Mouse (Mus musculus): ENCODE measurements around the gene Derl3.
"Not testable (repeated sequence)": the region's sequence is repeated elsewhere in the genome, so short reads cannot be mapped to it uniquely, and the experiment has no call there.

Derl3 gene

DNA sequence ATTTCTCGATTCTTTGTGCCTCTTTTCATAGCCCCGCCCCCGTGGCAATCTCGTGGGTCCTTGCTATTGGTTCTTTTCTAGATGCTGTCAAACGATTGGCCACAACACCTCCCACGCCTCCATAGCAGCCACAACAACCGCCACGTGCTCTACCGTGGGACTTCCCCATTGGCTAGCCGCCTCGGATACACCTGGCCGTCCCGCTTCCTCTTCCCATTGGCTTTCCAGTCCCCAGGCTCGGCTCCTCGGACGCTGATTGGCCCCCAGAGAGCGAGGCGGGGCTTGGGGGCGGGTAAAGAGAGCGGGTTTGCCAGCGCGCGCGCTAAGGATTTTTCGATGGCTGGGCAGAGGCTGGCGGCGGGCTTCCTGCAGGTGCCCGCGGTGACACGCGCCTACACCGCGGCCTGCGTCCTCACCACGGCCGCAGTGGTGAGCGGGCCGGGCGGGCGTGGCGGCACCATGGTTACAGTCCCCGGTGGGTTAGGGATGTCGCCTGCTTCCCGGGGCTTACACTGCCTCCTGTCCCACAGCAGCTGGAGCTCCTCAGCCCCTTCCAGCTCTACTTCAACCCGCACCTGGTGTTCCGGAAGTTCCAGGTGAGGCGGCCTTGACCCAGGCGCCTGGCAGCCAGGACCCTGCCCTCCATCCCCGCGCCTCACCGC lies at the start of gene Derl3:
Derl3 (plus strand) TSS at position 325 of the 662 bp plus-strand sequence.
- DNase-seq (ENCODE audit: low read depth, low spot score), result peak; percentile 99

- DNase-seq (ENCODE audit: low read depth, low spot score), result not testable (repeated sequence)
These were observed 49.3 kb upstream of the Derl3 start for GRCm38 (mm10) chr10:75843898-75844297.

DNA sequence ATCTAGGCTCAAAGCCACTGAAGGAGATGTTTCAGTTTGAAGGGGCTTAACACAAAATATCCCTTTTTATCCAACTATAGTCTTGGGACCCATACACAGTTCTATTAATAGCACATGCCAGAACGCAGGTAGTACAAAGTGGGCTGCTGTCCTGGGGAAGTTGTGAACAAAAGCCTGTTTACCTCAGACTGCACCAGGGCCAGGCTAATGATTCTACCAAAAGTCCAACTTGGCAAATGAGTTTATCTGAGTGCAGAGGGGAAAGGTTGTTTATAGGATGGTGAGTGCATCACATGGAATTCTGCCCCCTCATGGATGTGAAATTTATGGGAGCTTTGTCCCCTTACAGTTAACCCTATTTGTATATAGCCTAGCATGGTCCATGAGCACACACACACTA lies 48.4 kb upstream of the Derl3 start:
- DNase-seq (ENCODE audit: low read depth, low spot score), result no peak

GRCm38 (mm10) chr10:75845306-75845930 lies 47.8 kb upstream of the Derl3 start:
- DNase-seq (ENCODE audit: low read depth, low spot score), result no peak

DNA sequence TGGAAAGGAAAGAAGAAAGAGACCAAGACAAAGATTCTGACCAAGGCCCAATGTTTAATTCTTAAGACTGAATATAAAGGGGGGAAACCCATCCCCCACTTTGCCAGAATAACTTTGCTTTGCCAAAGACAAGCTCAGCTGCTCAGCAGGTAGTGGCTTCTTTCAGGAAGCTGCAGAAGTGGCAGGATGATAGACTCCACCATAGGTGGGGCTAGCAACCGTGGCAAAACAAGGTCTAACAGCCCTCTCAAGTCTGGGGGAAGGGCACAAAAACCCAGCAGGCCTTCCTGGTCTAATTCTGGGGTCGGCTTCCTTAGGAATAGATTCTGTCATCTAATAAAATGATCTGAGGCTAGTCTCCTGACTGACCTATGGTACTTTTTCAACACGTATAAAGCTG lies 44.8 kb upstream of the Derl3 start:
- no peak for DNase-seq (ENCODE audit: low read depth, low spot score)

DNA sequence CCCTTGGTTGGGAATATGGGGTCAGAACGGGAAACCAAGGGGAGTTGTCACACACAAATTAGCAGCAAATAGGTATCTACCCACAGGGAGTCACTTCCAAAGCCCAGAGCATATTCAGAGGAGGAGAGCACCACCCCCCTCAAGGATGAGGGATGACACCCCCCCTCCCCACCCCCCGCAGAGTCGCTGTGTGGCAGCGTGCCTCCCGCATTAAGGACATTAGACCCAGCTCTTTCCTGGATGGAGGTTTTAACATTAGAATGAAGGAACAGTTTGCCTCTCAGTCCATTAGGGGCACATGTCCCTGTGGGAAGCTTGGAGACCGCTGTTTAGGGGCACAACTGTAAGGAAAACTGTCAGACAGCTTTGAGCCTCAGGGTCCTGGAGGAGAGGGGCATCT lies 42.1 kb upstream of the Derl3 start:
- no peak for DNase-seq (ENCODE audit: low read depth, low spot score)

DNA sequence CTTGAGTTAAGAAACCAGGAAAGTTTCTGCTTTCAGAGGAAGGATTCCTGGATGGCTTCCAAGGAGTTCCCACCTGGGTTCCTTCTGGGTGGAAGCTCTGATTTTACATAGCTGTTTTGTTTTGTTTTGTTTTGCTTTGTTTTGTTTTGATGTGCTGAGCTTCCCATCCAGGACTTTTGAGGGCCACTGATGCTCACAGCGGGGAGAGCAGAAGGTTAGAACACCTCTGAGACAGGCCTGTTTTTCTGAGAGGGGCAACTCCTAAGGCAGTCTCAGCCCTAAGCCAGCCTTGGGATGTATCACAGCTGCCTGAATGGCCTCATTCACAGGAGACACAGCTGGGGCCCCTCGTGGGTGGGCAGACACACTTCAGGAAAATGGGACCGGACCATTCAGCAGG lies 41.5 kb upstream of the Derl3 start:
- DNase-seq (ENCODE audit: low read depth, low spot score), result no peak

DNA sequence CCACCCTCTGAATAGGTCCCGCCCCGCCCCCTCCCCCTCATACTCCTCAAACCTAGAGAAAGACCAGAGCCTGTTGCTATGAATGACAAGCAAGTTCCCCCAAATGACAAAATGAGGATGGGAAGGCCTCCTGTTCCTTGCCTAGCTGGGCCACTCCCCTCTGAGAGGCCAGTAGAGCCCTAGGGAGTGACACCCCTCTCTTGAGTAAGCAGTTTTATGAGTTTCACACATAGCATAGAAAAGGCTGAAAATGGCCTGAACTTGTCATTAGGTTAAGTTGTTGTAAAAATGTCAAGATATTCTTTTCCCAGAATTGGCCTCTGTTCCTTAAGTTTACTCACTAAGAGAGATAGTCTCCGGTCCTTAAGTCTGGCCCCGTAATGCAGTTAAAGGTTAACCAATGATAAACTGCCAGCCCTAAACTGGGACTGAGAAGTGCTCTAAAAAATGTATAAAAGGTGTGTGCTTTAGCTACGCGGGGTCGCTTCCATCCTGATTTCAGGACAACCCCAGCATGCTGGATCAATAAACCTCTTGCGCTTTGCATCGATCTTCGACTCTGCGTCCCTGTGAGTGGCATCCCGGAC lies 40.6 kb upstream of the Derl3 start:
- no peak for DNase-seq (ENCODE audit: low read depth, low spot score)

DNA sequence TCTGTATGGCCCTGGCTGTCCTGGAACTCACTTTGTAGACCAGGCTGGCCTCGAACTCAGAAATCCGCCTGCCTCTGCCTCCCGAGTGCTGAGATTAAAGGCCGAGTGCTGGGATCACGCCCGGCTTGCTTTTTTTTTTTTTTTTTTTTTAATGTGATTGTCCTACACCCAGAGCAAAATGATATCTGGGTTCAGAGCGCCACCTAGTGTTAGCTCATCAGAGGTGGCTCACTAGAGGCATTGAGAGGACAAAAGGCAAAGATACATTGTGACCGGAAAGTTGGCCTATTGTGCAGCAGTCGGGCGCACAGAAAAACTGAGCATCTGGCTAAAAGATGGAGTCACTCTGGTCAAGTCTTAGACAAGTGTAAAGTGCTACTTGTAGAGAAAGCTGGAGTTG lies 39.8 kb upstream of the Derl3 start:
- DNase-seq (ENCODE audit: low read depth, low spot score), result peak; percentile 90

GRCm38 (mm10) chr10:75854096-75854495 lies 39.1 kb upstream of the Derl3 start:
- peak; percentile 63 for DNase-seq (ENCODE audit: low read depth, low spot score)

- peak; percentile 11 for DNase-seq (ENCODE audit: low read depth, low spot score)
These were observed 38.4 kb upstream of the Derl3 start for GRCm38 (mm10) chr10:75854791-75855190.

- DNase-seq (ENCODE audit: low read depth, low spot score), result peak; percentile 18
These were observed 37.7 kb upstream of the Derl3 start for GRCm38 (mm10) chr10:75855416-75855981.

GRCm38 (mm10) chr10:75856155-75856907 lies 36.9 kb upstream of the Derl3 start:
- peak; percentile 35 for DNase-seq (ENCODE audit: low read depth, low spot score)

DNA sequence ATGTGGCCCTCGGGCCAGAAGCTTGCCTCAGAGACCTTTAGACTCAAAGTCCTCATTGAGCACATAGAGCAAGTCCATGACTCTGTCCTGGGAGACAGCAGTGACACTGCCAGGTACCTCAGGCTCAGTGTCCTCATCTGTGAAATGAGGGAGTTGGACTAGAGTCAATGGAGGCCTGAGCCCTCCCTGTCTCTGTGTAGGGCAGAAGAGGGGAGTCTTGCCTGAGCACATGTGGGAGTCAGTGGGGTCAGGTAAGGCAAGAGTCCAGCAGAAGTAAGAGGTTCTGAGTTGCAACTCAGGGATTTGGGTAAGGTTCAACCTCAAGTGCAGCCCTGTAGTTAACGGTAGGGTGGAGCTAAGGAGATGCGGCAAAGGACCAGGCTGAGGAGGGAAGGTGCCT lies 36.2 kb upstream of the Derl3 start:
- DNase-seq (ENCODE audit: low read depth, low spot score), result no peak

DNA sequence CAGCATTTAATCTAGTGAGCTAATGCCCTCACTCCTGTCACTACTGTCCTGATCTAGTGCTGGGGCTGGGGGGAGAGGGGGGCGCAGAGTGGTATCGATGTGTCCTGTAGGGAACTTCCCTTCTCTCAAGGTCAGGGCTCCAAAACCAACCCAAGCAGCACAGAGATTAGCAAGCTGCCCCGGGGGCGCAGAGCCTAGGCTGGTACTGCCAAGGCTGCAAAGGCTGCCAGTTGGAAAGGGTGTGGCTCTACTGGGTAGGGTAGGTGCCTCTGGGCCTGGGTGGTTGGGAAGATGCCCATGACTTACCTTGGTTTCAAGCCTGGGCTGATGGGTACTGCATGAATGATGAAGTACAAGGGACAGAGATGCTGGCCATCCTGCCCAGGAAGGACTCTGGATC lies 35.6 kb upstream of the Derl3 start:
- DNase-seq (ENCODE audit: low read depth, low spot score), result peak; percentile 19

- DNase-seq (ENCODE audit: low read depth, low spot score), result peak; percentile 67
These were observed 34.0 kb upstream of the Derl3 start for GRCm38 (mm10) chr10:75859107-75859746.

DNA sequence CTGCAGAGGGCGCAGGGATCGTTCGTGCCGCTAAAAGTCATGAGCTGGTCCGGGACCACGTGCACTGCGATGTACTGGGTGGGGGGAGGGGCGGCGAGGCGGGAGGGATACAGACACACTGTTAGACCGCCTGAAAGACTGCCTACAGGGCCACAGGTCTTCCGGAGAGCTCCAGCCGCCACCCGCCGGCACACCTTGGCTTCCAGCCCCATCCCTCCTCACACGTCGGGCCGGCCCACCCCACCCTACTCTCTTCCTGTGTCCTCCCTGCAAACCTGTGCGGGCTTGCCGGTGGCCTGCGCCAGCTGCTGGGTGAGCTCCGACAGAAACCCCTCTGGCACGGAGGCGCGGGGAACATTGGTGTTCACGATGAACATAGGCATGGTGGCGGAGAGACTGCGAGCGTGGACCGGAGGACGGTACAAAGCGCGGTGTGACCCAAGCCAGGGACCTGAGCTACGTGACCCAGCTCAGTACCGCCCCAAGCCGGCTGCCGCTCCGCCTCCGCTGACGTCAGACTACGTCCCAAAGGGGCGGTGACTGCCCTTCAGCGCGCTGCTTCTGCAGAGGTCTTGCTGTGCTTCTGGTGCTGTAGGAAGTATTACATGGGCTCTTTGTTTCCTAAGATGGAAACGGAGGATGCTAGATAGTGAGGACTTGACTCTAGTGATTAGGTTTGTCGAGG lies 33.3 kb upstream of the Derl3 start, which contains the start of gene Mif:
Mif (minus strand) TSS at position 455 of the 685 bp plus-strand sequence.
- peak; percentile 97 for DNase-seq (ENCODE audit: low read depth, low spot score)

DNA sequence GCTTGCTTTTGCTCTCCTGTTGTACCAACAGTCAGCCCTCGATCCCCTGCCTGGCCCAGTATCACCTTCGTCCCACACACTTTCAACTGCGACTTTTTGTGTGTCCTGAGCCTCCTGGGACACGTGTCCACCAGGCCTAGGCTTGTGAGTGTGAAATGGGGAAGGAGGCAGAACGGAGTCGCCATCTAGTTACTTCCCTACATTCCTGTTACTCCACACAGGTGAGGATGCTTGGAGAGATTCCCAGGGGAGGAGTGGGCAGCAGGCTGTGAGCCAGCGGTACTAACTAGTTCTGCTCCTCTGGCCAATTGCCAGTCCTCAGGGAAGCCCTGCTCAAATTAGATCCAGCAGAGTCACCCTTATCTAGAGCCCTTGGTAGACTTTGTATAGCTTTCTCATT lies 32.5 kb upstream of the Derl3 start:
- DNase-seq (ENCODE audit: low read depth, low spot score), result no peak

DNA sequence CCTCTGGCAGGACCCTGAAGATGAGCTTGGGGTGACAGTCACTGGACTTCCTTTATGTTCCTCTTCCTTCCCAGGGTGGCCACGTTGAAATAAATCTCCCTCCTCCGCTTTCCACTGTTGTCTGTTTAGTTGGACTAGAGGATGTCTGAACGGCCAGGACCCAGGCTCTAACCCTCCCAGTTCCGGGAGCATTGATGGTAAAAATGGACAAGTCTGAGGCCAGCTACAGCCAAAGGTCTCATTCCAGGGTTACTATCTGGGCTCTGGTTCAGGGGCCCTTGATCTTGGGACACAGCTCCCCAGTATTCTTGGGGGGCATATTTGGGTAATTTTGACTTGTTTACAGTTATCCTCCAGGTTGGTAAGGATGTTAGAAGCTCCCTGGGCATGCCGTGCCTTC lies 31.6 kb upstream of the Derl3 start:
- DNase-seq (ENCODE audit: low read depth, low spot score), result no peak

GRCm38 (mm10) chr10:75872025-75872914 lies 20.9 kb upstream of the Derl3 start:
- DNase-seq (ENCODE audit: low read depth, low spot score), result no peak
